In the genomic region with DNA sequence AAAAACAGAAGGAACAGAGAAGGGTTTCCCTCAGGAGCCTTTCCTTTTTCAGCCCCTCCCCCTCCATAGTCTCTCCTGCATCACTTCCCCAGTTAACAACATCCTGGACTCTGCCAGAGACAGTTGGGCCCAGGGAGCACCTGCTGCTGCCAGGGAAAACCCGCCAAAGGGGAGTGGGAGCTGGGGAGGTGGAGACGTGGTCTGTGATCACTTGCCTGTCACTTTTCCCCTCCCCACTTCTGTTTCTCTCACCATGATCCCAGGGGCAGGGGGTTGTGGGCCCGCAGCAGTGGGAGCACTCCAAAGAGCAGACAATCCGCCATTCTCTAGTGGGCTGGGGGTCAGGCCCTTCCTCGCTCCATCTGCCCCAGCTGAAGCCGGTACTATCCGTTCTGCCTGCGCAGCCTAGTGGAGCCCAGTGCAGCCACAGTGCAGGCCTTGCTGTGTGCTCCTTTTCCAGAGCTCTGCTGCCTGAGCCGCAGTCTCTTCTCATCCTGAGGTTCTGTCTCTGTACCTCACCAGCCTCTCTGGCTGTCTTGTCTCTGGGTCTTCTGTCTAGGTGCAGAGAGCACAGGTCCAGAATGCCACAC, we compare ENCODE assay signal across 17 mouse cellular contexts. TPM values are rescaled to one million over a fixed set of nuclear protein-coding genes. Genes with fewer than 3 reads are reported as not detected.
A peak's percentile ranks its signal among the peaks of the same experiment; 100 is the strongest.
DNase-seq lines count a peak whose midpoint lies in the region; ATAC-seq lines count a peak whose summit lies in the region.
"Had no signal": no experiment of that assay in that cellular context is flagged by ENCODE, and none has a peak within 500 bp of the region (broad histone marks: within the 10 kb centered on the region; RNA-seq: fewer than 3 reads in every experiment).

No protein-coding gene starts in this region.

- H3K4me2 ChIP-seq in embryonic facial prominence, embryonic 11.5 days (ENCODE audit: low read depth, low read length), result no peak overlapping the region
- H3K4me2 ChIP-seq in hindbrain, embryonic 14.5 days (replicated peaks), result no peak overlapping the region
- no peak overlapping the region for H3K4me2 ChIP-seq in neural tube, embryonic 13.5 days

- peak; percentile 75; the same call in 1 of the 2 replicates for ATAC-seq in embryonic facial prominence, embryonic 11.5 days (replicated peaks; ENCODE audit: insufficient number of reproducible peaks, low FRiP score, low TSS enrichment, low read depth)
- ATAC-seq in hindbrain, embryonic 14.5 days (ENCODE audit: low FRiP score), result no peak; the same call in 1 of the 2 replicates
- ATAC-seq in neural tube, embryonic 13.5 days (ENCODE audit: low read depth), result peak; percentile 46; the same call in 1 of the 2 replicates
- ATAC-seq in activated CD4-positive, CD25-positive, alpha-beta regulatory T cell, adult 4 months, result no peak
- ATAC-seq: lung, postnatal 0 days had no signal

- no peak overlapping the region for H3K27ac ChIP-seq in embryonic facial prominence, embryonic 11.5 days (replicated peaks; ENCODE audit: low read depth, low read length)
- peak overlapping the region; percentile 40; the same call in 1 of the 2 replicates for H3K27ac ChIP-seq in hindbrain, embryonic 14.5 days
- H3K27ac ChIP-seq in neural tube, embryonic 13.5 days (replicated peaks), result no peak overlapping the region
- H3K27ac ChIP-seq: stomach, postnatal 0 days had no signal

- no peaks in the 10 kb centered on the region for H3K27me3 ChIP-seq in embryonic facial prominence, embryonic 11.5 days (ENCODE audit: control insufficient read depth, insufficient read depth, low read length)
- H3K27me3 ChIP-seq in hindbrain, embryonic 14.5 days (ENCODE audit: control insufficient read depth, insufficient read depth, low read length), result no peaks in the 10 kb centered on the region
- peaks cover 15% of the 10 kb centered on the region for H3K27me3 ChIP-seq in neural tube, embryonic 13.5 days

- no peaks in the 10 kb centered on the region for H3K36me3 ChIP-seq in embryonic facial prominence, embryonic 11.5 days (replicated peaks; ENCODE audit: control insufficient read depth, insufficient read depth, low read depth, low read length)
- H3K36me3 ChIP-seq in hindbrain, embryonic 14.5 days (replicated peaks; ENCODE audit: control insufficient read depth, insufficient read depth), result no peaks in the 10 kb centered on the region
- H3K36me3 ChIP-seq in neural tube, embryonic 13.5 days, result no peaks in the 10 kb centered on the region

- no peaks in the 10 kb centered on the region for H3K9me3 ChIP-seq in embryonic facial prominence, embryonic 11.5 days (replicated peaks; ENCODE audit: control insufficient read depth, low read length)
- no peaks in the 10 kb centered on the region for H3K9me3 ChIP-seq in hindbrain, embryonic 14.5 days (ENCODE audit: control insufficient read depth, low read length)
- H3K9me3 ChIP-seq in neural tube, embryonic 13.5 days, result no peaks in the 10 kb centered on the region

- DNase-seq in retina, postnatal 1 day, result peak; percentile 46
- DNase-seq in retina, embryonic 14.5 days (ENCODE audit: low spot score), result no peak
- peak; percentile 14 for DNase-seq in embryonic facial prominence, embryonic 11.5 days (ENCODE audit: low spot score)
- DNase-seq in hindbrain, embryonic 14.5 days (ENCODE audit: low spot score), result no peak
- DNase-seq in adrenal gland, postnatal 10 days, result no peak
- DNase-seq in adrenal gland, postnatal 4 days (ENCODE audit: low spot score in 2 of 2), result no peak
- DNase-seq: heart, adult 11 months; kidney, postnatal 10 days; layer of hippocampus, postnatal 36 days had no signal

- 15% methylated on average over 9 of the region's 9 CpGs for WGBS in embryonic facial prominence, embryonic 11.5 days
- 10% methylated on average over 9 of the region's 9 CpGs for WGBS in hindbrain, embryonic 14.5 days
- 13% methylated on average over 9 of the region's 9 CpGs for WGBS in neural tube, embryonic 13.5 days

- H3K4me1 ChIP-seq in embryonic facial prominence, embryonic 11.5 days (ENCODE audit: control insufficient read depth, insufficient read depth, low read length), result no peaks in the 10 kb centered on the region
- peaks cover 19% of the 10 kb centered on the region for H3K4me1 ChIP-seq in hindbrain, embryonic 14.5 days (replicated peaks; ENCODE audit: control insufficient read depth, insufficient read depth, low read length)
- peaks cover 23% of the 10 kb centered on the region for H3K4me1 ChIP-seq in neural tube, embryonic 13.5 days (replicated peaks)

- H3K4me3 ChIP-seq in embryonic facial prominence, embryonic 11.5 days (ENCODE audit: low read depth, low read length), result no peak overlapping the region
- no peak overlapping the region for H3K4me3 ChIP-seq in hindbrain, embryonic 14.5 days (replicated peaks; ENCODE audit: low read length)
- H3K4me3 ChIP-seq in neural tube, embryonic 13.5 days, result no peak overlapping the region

- H3K9ac ChIP-seq in embryonic facial prominence, embryonic 11.5 days (replicated peaks; ENCODE audit: low read length), result no peak overlapping the region
- 0 out of 2 replicates have a peak overlapping the region, but pooled peaks have one; percentile 0 for H3K9ac ChIP-seq in hindbrain, embryonic 14.5 days
- no peak overlapping the region for H3K9ac ChIP-seq in neural tube, embryonic 13.5 days

RNA-seq across cellular contexts. Expression of a gene that starts 37.5 kb away (rescaled TPM):
- polyA plus RNA-seq in embryonic facial prominence, embryonic 11.5 days (2014; fragmentation: Nextera tagmentation; extraction: Ambion mirVana), result 2.6 and 4.7 TPM in 2 replicates
- 43.2 and 46.4 TPM in 2 replicates for polyA plus RNA-seq in hindbrain, embryonic 14.5 days (2014; fragmentation: Nextera tagmentation; extraction: Ambion mirVana)
- polyA plus RNA-seq in neural tube, embryonic 13.5 days (2015; fragmentation: Nextera tagmentation; extraction: Ambion mirVana), result 50.0 and 58.8 TPM in 2 replicates
- under 1 TPM in 1 of 2 experiments, not detected in 1; 0.15 TPM for total RNA-seq in adrenal gland, postnatal 10 days (2021)
- total RNA-seq in adrenal gland, postnatal 4 days (2021), result 1 to 10 TPM in 1 of 2 experiments, under 1 TPM in 1; 0.62 to 9.8 TPM
- polyA plus RNA-seq in activated CD4-positive, CD25-positive, alpha-beta regulatory T cell, adult 4 months (2017; shearing (Covaris generic)), result not detected
- total RNA-seq: common myeloid progenitor, adult 5-6 weeks; hematopoietic stem cell, adult 5-6 weeks; liver, adult 2 months; monocyte, adult 5-6 weeks had no signal
- polyA plus RNA-seq: liver, adult 2 months; stomach, postnatal 0 days had no signal

RNA-seq across cellular contexts. Expression of a gene that starts 49.5 kb away (rescaled TPM):
- polyA plus RNA-seq in embryonic facial prominence, embryonic 11.5 days (2014; fragmentation: Nextera tagmentation; extraction: Ambion mirVana), result 52.7 and 56.6 TPM in 2 replicates
- polyA plus RNA-seq in hindbrain, embryonic 14.5 days (2014; fragmentation: Nextera tagmentation; extraction: Ambion mirVana), result 44.5 and 45.3 TPM in 2 replicates
- 50.0 and 51.7 TPM in 2 replicates for polyA plus RNA-seq in neural tube, embryonic 13.5 days (2015; fragmentation: Nextera tagmentation; extraction: Ambion mirVana)
- 10 to 100 TPM; 18.1 to 22.5 TPM for total RNA-seq in adrenal gland, postnatal 10 days (2021)
- total RNA-seq in adrenal gland, postnatal 4 days (2021), result 10 to 100 TPM; 27.4 to 30.5 TPM
- 10 to 100 TPM; 33.2 to 46.0 TPM for polyA plus RNA-seq in activated CD4-positive, CD25-positive, alpha-beta regulatory T cell, adult 4 months (2017; shearing (Covaris generic))

Comparison
In these comparisons a context has a peak if more than half of its experiments do, and no peak if none do; other contexts are left out.
1. DNase-seq: peak in retina, postnatal 1 day (single experiment) and embryonic facial prominence, embryonic 11.5 days (single experiment); none in retina, embryonic 14.5 days (single experiment), hindbrain, embryonic 14.5 days (single experiment), adrenal gland, postnatal 10 days (single experiment) and adrenal gland, postnatal 4 days (0 of 2).
2. ATAC-seq: peak in embryonic facial prominence, embryonic 11.5 days (single experiment) and neural tube, embryonic 13.5 days (single experiment); none in hindbrain, embryonic 14.5 days (single experiment) and activated CD4-positive, CD25-positive, alpha-beta regulatory T cell, adult 4 months (single experiment).